Mouse (Mus musculus) stomach, postnatal 0 days (tissue): ENCODE measurements around the gene Lexm.

Source experiments
- CTCF ChIP-seq: IDR thresholded peaks from 2 replicates; pipeline ENCODE4 v1.5.1; 2016; ENCODE audit warnings: antibody characterized with exemption, low read depth, mild to moderate bottlenecking, moderate library complexity
- EP300 ChIP-seq: optimal IDR thresholded peaks from 2 replicates; pipeline ENCODE3; 2016; ENCODE audit warnings: antibody characterized with exemption

DNA sequence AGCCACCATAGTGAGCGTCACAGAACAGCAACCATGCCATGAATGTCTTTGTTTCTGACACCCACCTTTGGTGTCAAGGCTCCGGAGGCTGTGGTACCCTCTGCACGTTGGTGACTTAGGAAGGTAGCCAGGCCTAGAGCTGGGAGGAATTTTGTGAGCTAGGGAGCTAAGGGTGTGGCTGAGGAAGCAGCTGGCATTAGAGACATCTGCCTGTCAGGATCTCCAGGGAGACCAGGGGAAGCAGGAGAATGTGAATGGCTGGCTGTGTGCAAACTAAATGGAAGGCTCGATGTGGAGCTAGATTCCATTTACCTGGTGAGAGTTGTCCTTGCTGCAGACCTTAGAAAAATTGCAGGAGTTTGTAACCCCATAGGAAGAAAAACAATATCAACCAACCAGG, 32.4 kb downstream of the Lexm start:
- no peak for TF ChIP-seq CTCF
- TF ChIP-seq EP300, result no peak
